Mouse (Mus musculus) frontal cortex, adult 2 months (tissue): ENCODE results near the gene Exoc6b. TPM values are rescaled to one million over a fixed set of nuclear protein-coding genes. Genes with fewer than 3 reads are reported as not detected.

Experiments
- polyA plus RNA-seq: library from polyadenylated mRNA; depleted of rRNA; stranded (reverse); fragments of >200 nt; gene quantifications from 2 replicates; pipeline ENCODE4 v1.2.3, GENCODE M21; 2012; rRNA removed

Gene Exoc6b
- polyA plus RNA-seq, 1 experiment, result 31.2 TPM

Other genes with a start within 250 kb of the Exoc6b start
- gene Spr, start 68.3 kb upstream of the Exoc6b start, polyA plus RNA-seq, result 14.5 and 17.8 TPM in 2 replicates
- gene Emx1, start 117.9 kb upstream of the Exoc6b start, polyA plus RNA-seq, result 25.4 and 26.9 TPM in 2 replicates